Mouse (Mus musculus) large intestine, adult 2 months (tissue): ENCODE data around the gene Nfatc2. TPM values are rescaled to one million over a fixed set of nuclear protein-coding genes. Genes with fewer than 3 reads are reported as not detected.

Experiments
- DNase-seq: peaks from one replicate; pipeline ENCODE4 v3.0.0-alpha.2; 2012; ENCODE audit warnings: low read depth, low spot score
- WGBS: fragments of 180-500 bp; shearing (Covaris S2); methylation state at CpG from one replicate; pipeline ENCODE4 v1.1.7; 2018; 5-methylcytosine and 5-hydroxymethylcytosine counted together
- polyA plus RNA-seq: library from polyadenylated mRNA; depleted of rRNA; stranded (reverse); fragments of >200 nt; gene quantifications from 2 replicates; pipeline ENCODE4 v1.2.3, GENCODE M21; 2012

Nfatc2 gene
- polyA plus RNA-seq, 1 experiment: 2.1 TPM

- no peak for DNase-seq
- 59% methylated on average over 15 of the region's 15 CpGs for WGBS
These were observed 55.4 kb downstream of the Nfatc2 start for GRCm38 (mm10) chr2:168545901-168546557.

GRCm38 (mm10) chr2:168544102-168544501 lies 57.4 kb downstream of the Nfatc2 start:
- no peak for DNase-seq
- WGBS: 22% methylated on average over 13 of the region's 13 CpGs

GRCm38 (mm10) chr2:168543026-168543425 lies 58.4 kb downstream of the Nfatc2 start:
- no peak for DNase-seq
- 84% methylated on average over 3 of the region's 3 CpGs for WGBS

- 81% methylated on average over 7 of the region's 7 CpGs for WGBS
- no peak for DNase-seq
These were observed 60.2 kb downstream of the Nfatc2 start for GRCm38 (mm10) chr2:168541223-168541622.

GRCm38 (mm10) chr2:168539594-168540222 lies 61.7 kb downstream of the Nfatc2 start:
- DNase-seq: no peak
- 27% methylated on average over 15 of the region's 15 CpGs for WGBS

- DNase-seq: no peak
- 90% methylated on average over 6 of the region's 6 CpGs for WGBS
These were observed 62.4 kb downstream of the Nfatc2 start for GRCm38 (mm10) chr2:168539026-168539425.

GRCm38 (mm10) chr2:168532061-168532833 lies 69.2 kb downstream of the Nfatc2 start:
- DNase-seq: no peak
- WGBS: 23% methylated on average over 15 of the region's 15 CpGs

GRCm38 (mm10) chr2:168528551-168528950 lies 72.9 kb downstream of the Nfatc2 start:
- 85% methylated on average over 8 of the region's 8 CpGs for WGBS
- no peak for DNase-seq

GRCm38 (mm10) chr2:168527430-168527792 lies 74.0 kb downstream of the Nfatc2 start:
- DNase-seq: no peak
- WGBS: 58% methylated on average over 10 of the region's 10 CpGs

- 88% methylated on average over 18 of the region's 18 CpGs for WGBS
- no peak for DNase-seq
These were observed 74.7 kb downstream of the Nfatc2 start for GRCm38 (mm10) chr2:168526547-168527429.

- WGBS: 23% methylated on average over 17 of the region's 17 CpGs
- DNase-seq: no peak
These were observed 75.9 kb downstream of the Nfatc2 start for GRCm38 (mm10) chr2:168525391-168526154.

- peak; percentile 82 for DNase-seq
These were observed 76.5 kb downstream of the Nfatc2 start for GRCm38 (mm10) chr2:168524905-168525381.

GRCm38 (mm10) chr2:168522247-168522646 lies 79.2 kb downstream of the Nfatc2 start:
- no peak for DNase-seq
- 79% methylated on average over 3 of the region's 3 CpGs for WGBS

More at GRCm38 (mm10) chr2:168524905-168525381, 76.5 kb downstream of the Nfatc2 start:
- WGBS: 6% methylated on average over 13 of the region's 13 CpGs

- WGBS: 88% methylated on average over 7 of the region's 7 CpGs
- DNase-seq: no peak
These were observed 80.7 kb downstream of the Nfatc2 start for GRCm38 (mm10) chr2:168520771-168521170.

GRCm38 (mm10) chr2:168519589-168519988 lies 81.9 kb downstream of the Nfatc2 start:
- WGBS: 78% methylated on average over 8 of the region's 8 CpGs
- no peak for DNase-seq

- no peak for DNase-seq
These were observed 83.2 kb downstream of the Nfatc2 start for GRCm38 (mm10) chr2:168518256-168518659.

GRCm38 (mm10) chr2:168517774-168518173 lies 83.7 kb downstream of the Nfatc2 start:
- 67% methylated on average over 7 of the region's 7 CpGs for WGBS
- no peak for DNase-seq

More at GRCm38 (mm10) chr2:168518256-168518659, 83.2 kb downstream of the Nfatc2 start:
- WGBS: 26% methylated on average over 15 of the region's 15 CpGs

GRCm38 (mm10) chr2:168516717-168517116 lies 84.7 kb downstream of the Nfatc2 start:
- 89% methylated on average over 7 of the region's 7 CpGs for WGBS
- DNase-seq: no peak

- no peak for DNase-seq
These were observed 86.0 kb downstream of the Nfatc2 start for GRCm38 (mm10) chr2:168515466-168515865.

More at GRCm38 (mm10) chr2:168515466-168515865, 86.0 kb downstream of the Nfatc2 start:
- 85% methylated on average over 4 of the region's 4 CpGs for WGBS
